Mouse (Mus musculus) neutrophil, adult 65 days (primary cell): Measurements from ENCODE around the gene Lyl1. TPM values are rescaled to one million over a fixed set of nuclear protein-coding genes. Genes with fewer than 3 reads are reported as not detected.

Experiments used
- total RNA-seq: library from RNA; stranded (reverse); gene quantifications from 2 replicates; pipeline ENCODE4 v1.2.4, GENCODE M21; 2023

The Lyl1 gene
- 72.0 and 81.6 TPM in 2 replicates for total RNA-seq

GRCm38 (mm10) chr8:84700941-84701911, at the start of gene Lyl1:
Gene Lyl1, plus strand, starts transcription at chr8:84701457.

GRCm38 (mm10) chr8:84662581-84663065, 38.6 kb upstream of the Lyl1 start, which contains the start of gene Ier2:
Gene Ier2, minus strand, starts transcription at chr8:84662852.

GRCm38 (mm10) chr8:84686191-84687002, 14.9 kb upstream of the Lyl1 start, which contains the start of gene Trmt1:
Gene Trmt1, plus strand, starts transcription at chr8:84686307.

GRCm38 (mm10) chr8:84687705-84688100, 13.6 kb upstream of the Lyl1 start, which contains the start of gene Nacc1:
Gene Nacc1, minus strand, starts transcription at chr8:84687862.

GRCm38 (mm10) chr8:84722850-84723570, 21.8 kb downstream of the Lyl1 start, which contains the start of gene G430095P16Rik:
Gene G430095P16Rik, plus strand, starts transcription at chr8:84723007.

Other genes with a start within 250 kb of the Lyl1 start
- gene Ier2, start 38.6 kb upstream of the Lyl1 start, total RNA-seq: 1,006 and 1,033 TPM in 2 replicates
- gene Trmt1, start 15.2 kb upstream of the Lyl1 start, total RNA-seq: 23.4 and 32.0 TPM in 2 replicates
- gene Nacc1, start 13.6 kb upstream of the Lyl1 start, total RNA-seq: 29.3 and 31.5 TPM in 2 replicates
- gene G430095P16Rik, start 21.6 kb downstream of the Lyl1 start, total RNA-seq: 3.3 TPM in 2 replicates
- gene Nfix, start 98.9 kb downstream of the Lyl1 start, total RNA-seq: 11.2 and 14.3 TPM in 2 replicates
- 0.38 and 1.1 TPM in 2 replicates for gene Dand5, start 121.4 kb downstream of the Lyl1 start, total RNA-seq
- 4.2 and 5.3 TPM in 2 replicates for gene Gadd45gip1, start 130.1 kb downstream of the Lyl1 start, total RNA-seq
- 23.0 and 25.5 TPM in 2 replicates for gene Rad23a, start 139.2 kb downstream of the Lyl1 start, total RNA-seq
- gene Calr, start 145.5 kb downstream of the Lyl1 start, total RNA-seq: 301 and 316 TPM in 2 replicates
- gene Farsa, start 155.5 kb downstream of the Lyl1 start, total RNA-seq: 26.9 and 37.7 TPM in 2 replicates
- 7.3 and 11.1 TPM in 2 replicates for gene Syce2, start 170.7 kb downstream of the Lyl1 start, total RNA-seq
- gene Gcdh, start 192.5 kb downstream of the Lyl1 start, total RNA-seq: 5.3 and 5.7 TPM in 2 replicates
- 1.0 TPM in 1 of 2 replicates, not detected in the other for gene Klf1, start 200.5 kb downstream of the Lyl1 start, total RNA-seq
- gene Dnase2a, start 207.1 kb downstream of the Lyl1 start, total RNA-seq: 15.4 and 20.9 TPM in 2 replicates
- 0.09 and 0.70 TPM in 2 replicates for gene Mast1, start 235.9 kb downstream of the Lyl1 start, total RNA-seq
- gene Rtbdn, start 245.5 kb downstream of the Lyl1 start, total RNA-seq: not detected in 2 replicates